Mouse (Mus musculus) midbrain, postnatal 0 days (tissue): ENCODE data around the gene Olfr459. TPM values are rescaled to one million over a fixed set of nuclear protein-coding genes. Genes with fewer than 3 reads are reported as not detected.

Experiments used
- ATAC-seq: fragments of 200-750 bp; cut with Nextera tagmentation; 2 replicates; pipeline ENCODE4 v1.8.0; 2017; ENCODE audit warnings: moderate number of reproducible peaks, mild to moderate bottlenecking, moderate TSS enrichment, moderate library complexity; ENCODE audit not compliant: low FRiP score
- DNase-seq: peaks from one replicate; pipeline ENCODE4 v3.0.0-alpha.2; 2015; ENCODE audit warnings: low spot score
- H3K27ac ChIP-seq: fragments of 300-500 bp; sonication (generic); 2 replicates; pipeline ENCODE4 v1.5.1; 2014; ENCODE audit warnings: low read depth, mild to moderate bottlenecking, low read length, mixed read lengths
- H3K27me3 ChIP-seq: fragments of 300-500 bp; sonication (generic); 2 replicates; pipeline ENCODE4 v1.6.1; 2014; ENCODE audit warnings: low read length, control low read depth, mixed read lengths; ENCODE audit not compliant: insufficient read depth
- H3K36me3 ChIP-seq: fragments of 300-500 bp; sonication (generic); 2 replicates; pipeline ENCODE4 v1.6.1; 2014; ENCODE audit warnings: low read length, control low read depth, mixed read lengths; ENCODE audit not compliant: insufficient read depth
- H3K4me1 ChIP-seq: fragments of 300-500 bp; sonication (generic); 2 replicates; pipeline ENCODE4 v1.6.1; 2014; ENCODE audit warnings: mild to moderate bottlenecking, control low read depth, antibody characterized with exemption, low read length, mixed read lengths; ENCODE audit not compliant: insufficient read depth
- H3K4me2 ChIP-seq: fragments of 300-500 bp; sonication (generic); 2 replicates; pipeline ENCODE4 v1.6.1; 2014; ENCODE audit warnings: low read depth, mild to moderate bottlenecking, low read length, mixed read lengths; ENCODE audit not compliant: poor library complexity, severe bottlenecking
- H3K4me3 ChIP-seq: fragments of 300-500 bp; sonication (generic); 2 replicates; pipeline ENCODE4 v1.5.1; 2014; ENCODE audit warnings: low read depth, mild to moderate bottlenecking, low read length, moderate library complexity
- H3K9ac ChIP-seq: fragments of 300-500 bp; sonication (generic); replicated peaks from 2 replicates; pipeline ENCODE4 v1.6.1; 2014; ENCODE audit warnings: mild to moderate bottlenecking, low read length, moderate library complexity, mixed read lengths; ENCODE audit not compliant: poor library complexity, severe bottlenecking
- H3K9me3 ChIP-seq: fragments of 300-500 bp; sonication (generic); 2 replicates; pipeline ENCODE4 v1.6.1; 2016; ENCODE audit warnings: low read length, control low read depth
- CTCF ChIP-seq: IDR thresholded peaks from 2 replicates; pipeline ENCODE4 v1.5.1; 2016; ENCODE audit warnings: antibody characterized with exemption, mild to moderate bottlenecking
- WGBS: fragments of 180-500 bp; shearing (Covaris S2); extraction: QIAGEN DNeasy Blood & Tissue Kit; methylation state at CpG from one replicate; pipeline ENCODE4 v1.1.7; 2014; 5-methylcytosine and 5-hydroxymethylcytosine counted together
- polyA plus RNA-seq: library from polyadenylated mRNA; unstranded; fragments of >200 nt; fragmentation: Nextera tagmentation; extraction: Ambion mirVana; gene quantifications from 2 replicates; pipeline ENCODE4 v1.2.1, GENCODE M21; 2015
- total RNA-seq: library from RNA; depleted of rRNA; stranded (reverse); fragments of >200 nt; gene quantifications from 2 replicates; pipeline ENCODE4 v1.2.3, GENCODE M21; 2014

Gene Olfr459
- total and polyA plus RNA-seq, 2 experiments from 2014 or later, result not detected

- Histone ChIP-seq H3K4me2 (no peak overlapping the region), H3K36me3 (no peaks in the 10 kb centered on the region), H3K9me3 (no peaks in the 10 kb centered on the region), H3K27ac (no peak overlapping the region), H3K4me3 (no peak overlapping the region), H3K4me1 (no peaks in the 10 kb centered on the region), H3K9ac (no peak overlapping the region), H3K27me3 (no peaks in the 10 kb centered on the region)
- no peak for DNase-seq
- no peak for ATAC-seq
- 71% methylated on average over 1 of the region's 1 CpGs for WGBS
- no peak for TF ChIP-seq CTCF
Observed at GRCm38 (mm10) chr6:41762370-41762757, 12.6 kb downstream of the Olfr459 start.

- no peaks in the 10 kb centered on the region for H3K4me1 ChIP-seq
- H3K9me3 ChIP-seq, result no peaks in the 10 kb centered on the region
- ATAC-seq (peak; percentile 89), DNase-seq (peak; percentile 87)
- H3K27me3 ChIP-seq, result no peaks in the 10 kb centered on the region
- TF ChIP-seq CTCF, result peak; percentile 96
- H3K36me3 ChIP-seq, result no peaks in the 10 kb centered on the region
- no peak overlapping the region for H3K9ac ChIP-seq
- WGBS, result 7% methylated on average over 1 of the region's 1 CpGs
- H3K4me2 ChIP-seq, result no peak overlapping the region
- H3K27ac ChIP-seq, result no peak overlapping the region
- H3K4me3 ChIP-seq, result no peak overlapping the region
Observed at GRCm38 (mm10) chr6:41761702-41762369, 13.1 kb downstream of the Olfr459 start.

- Histone ChIP-seq H3K9me3 (no peaks in the 10 kb centered on the region), H3K9ac (no peak overlapping the region), H3K36me3 (no peaks in the 10 kb centered on the region), H3K4me3 (no peak overlapping the region), H3K27ac (no peak overlapping the region), H3K27me3 (no peaks in the 10 kb centered on the region), H3K4me2 (no peak overlapping the region), H3K4me1 (no peaks in the 10 kb centered on the region)
- WGBS, result 82% methylated on average over 2 of the region's 2 CpGs
- ATAC-seq (no peak), DNase-seq (no peak)
- no peak for TF ChIP-seq CTCF
Observed at GRCm38 (mm10) chr6:41759618-41760017, 15.4 kb downstream of the Olfr459 start.

GRCm38 (mm10) chr6:41758421-41758820 is 16.6 kb downstream of the Olfr459 start:
- Histone ChIP-seq H3K27ac (no peak overlapping the region), H3K36me3 (no peaks in the 10 kb centered on the region)

GRCm38 (mm10) chr6:41757199-41757598 is 17.8 kb downstream of the Olfr459 start:
- Histone ChIP-seq H3K4me1 (no peaks in the 10 kb centered on the region), H3K4me3 (no peak overlapping the region), H3K9ac (no peak overlapping the region), H3K27ac (no peak overlapping the region), H3K36me3 (no peaks in the 10 kb centered on the region), H3K9me3 (no peaks in the 10 kb centered on the region), H3K27me3 (no peaks in the 10 kb centered on the region), H3K4me2 (no peak overlapping the region)
- ATAC-seq (no peak), DNase-seq (no peak)
- TF ChIP-seq CTCF, result no peak
- 70% methylated on average over 3 of the region's 3 CpGs for WGBS

More at GRCm38 (mm10) chr6:41758421-41758820, 16.6 kb downstream of the Olfr459 start:
- TF ChIP-seq CTCF, result no peak
- ATAC-seq (no peak), DNase-seq (no peak)
- Histone ChIP-seq H3K27me3 (no peaks in the 10 kb centered on the region), H3K4me2 (no peak overlapping the region), H3K4me3 (no peak overlapping the region), H3K4me1 (no peaks in the 10 kb centered on the region), H3K9ac (no peak overlapping the region), H3K9me3 (no peaks in the 10 kb centered on the region)
- WGBS, result 87% methylated on average over 1 of the region's 1 CpGs

- Histone ChIP-seq H3K36me3 (no peaks in the 10 kb centered on the region), H3K4me3 (no peak overlapping the region), H3K4me1 (no peaks in the 10 kb centered on the region), H3K27me3 (no peaks in the 10 kb centered on the region), H3K4me2 (no peak overlapping the region), H3K27ac (no peak overlapping the region), H3K9ac (no peak overlapping the region), H3K9me3 (no peaks in the 10 kb centered on the region)
- ATAC-seq, result no peak
- WGBS, result 53% methylated on average over 6 of the region's 6 CpGs
- no peak for DNase-seq
- no peak for TF ChIP-seq CTCF
Observed at GRCm38 (mm10) chr6:41754626-41755025, 20.4 kb downstream of the Olfr459 start.
